Mouse (Mus musculus): ENCODE measurements around the gene Erich2. TPM values are rescaled to one million over a fixed set of nuclear protein-coding genes. Genes with fewer than 3 reads are reported as not detected.

Gene Erich2
- total and polyA plus RNA-seq, 2 experiments = not detected

DNA sequence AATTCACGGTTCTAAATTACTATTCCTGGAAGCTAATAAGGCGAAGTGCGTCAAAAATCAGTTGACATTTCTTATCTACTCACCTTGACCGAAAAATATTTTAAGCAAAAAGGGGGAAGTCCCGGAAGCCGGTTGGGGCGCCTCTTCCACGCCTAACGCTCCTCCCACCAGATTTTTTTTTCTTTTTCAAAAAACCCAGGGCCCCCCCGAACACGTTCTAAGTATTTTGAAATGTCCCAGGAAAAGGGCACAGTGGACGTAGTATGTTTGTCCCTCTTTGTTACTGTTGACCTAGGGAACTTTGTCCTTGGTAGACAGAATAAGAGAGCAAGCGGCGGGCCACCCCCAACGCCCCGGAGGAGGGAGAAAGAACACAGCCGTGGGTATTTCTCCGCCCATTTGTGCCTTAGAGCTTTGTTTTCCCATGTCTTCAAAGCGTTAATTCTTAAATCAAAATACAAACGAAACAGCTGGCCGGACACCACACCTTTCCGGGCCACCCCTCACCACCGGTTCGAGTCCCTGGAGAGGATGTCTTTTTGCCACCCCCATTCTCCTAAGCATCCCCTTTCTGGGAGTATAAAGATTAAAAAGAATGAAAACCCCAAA, 50.3 kb downstream of the Erich2 start:
- Histone ChIP-seq H3K27ac (replicated peaks; ENCODE audit: insufficient read depth, low read depth, low read length) (no peak overlapping the region), H3K9ac (ENCODE audit: low read depth, low read length) (no peak overlapping the region), H3K36me3 (ENCODE audit: control insufficient read depth, insufficient read depth, low read length) (no peaks in the 10 kb centered on the region), H3K27me3 (ENCODE audit: control insufficient read depth, insufficient read depth, low read length) (peaks cover 18% of the 10 kb centered on the region; the same call in 1 of the 2 replicates), H3K4me3 (ENCODE audit: insufficient read depth, low read depth, low read length) (no peak overlapping the region), H3K79me2 (ENCODE audit: control insufficient read depth, insufficient read depth, low read length) (no peaks in the 10 kb centered on the region), H3K4me1 (ENCODE audit: control insufficient read depth, insufficient read depth, low read length) (no peaks in the 10 kb centered on the region)
- no peak for DNase-seq (ENCODE audit: extremely low read depth, low read depth, low spot score)
- TF ChIP-seq CTCF (IDR thresholded peaks at IDR 0.05; ENCODE audit: low read depth, low read length) (no peak), POLR2A (IDR thresholded peaks at IDR 0.05; ENCODE audit: extremely low read depth, insufficient read depth, low read length) (no peak)
- 11% methylated on average over 24 of the region's 24 CpGs for WGBS

DNA sequence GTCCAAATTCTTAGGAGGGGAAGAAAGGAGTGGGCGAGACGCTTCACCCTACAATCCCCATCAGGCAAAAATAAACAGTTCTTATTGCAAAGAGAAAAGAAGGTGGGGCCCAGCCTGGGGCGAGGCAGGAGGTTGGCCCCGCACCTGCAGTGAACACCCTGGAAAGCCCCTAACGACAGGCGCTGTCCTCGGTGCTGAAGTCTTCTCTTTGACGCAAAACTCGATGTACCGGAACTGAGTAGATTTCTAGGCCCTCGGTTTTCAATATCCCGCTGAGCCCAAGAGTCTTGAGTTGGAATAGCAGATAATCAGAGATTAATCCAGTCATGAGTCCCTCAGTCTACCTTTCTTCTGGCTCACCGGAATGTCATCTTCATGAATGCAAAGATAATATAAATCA, 50.9 kb downstream of the Erich2 start:
- WGBS = 4% methylated on average over 13 of the region's 13 CpGs
- no peak overlapping the region for H3K9ac ChIP-seq (ENCODE audit: low read depth, low read length)
- peaks cover 18% of the 10 kb centered on the region; the same call in 1 of the 2 replicates for H3K27me3 ChIP-seq (ENCODE audit: control insufficient read depth, insufficient read depth, low read length)
- no peaks in the 10 kb centered on the region for H3K79me2 ChIP-seq (ENCODE audit: control insufficient read depth, insufficient read depth, low read length)
- no peak overlapping the region for H3K4me3 ChIP-seq (ENCODE audit: insufficient read depth, low read depth, low read length)
- H3K36me3 ChIP-seq (ENCODE audit: control insufficient read depth, insufficient read depth, low read length) = no peaks in the 10 kb centered on the region
- peak; percentile 4 for DNase-seq (ENCODE audit: extremely low read depth, low read depth, low spot score)
- no peak overlapping the region for H3K27ac ChIP-seq (replicated peaks; ENCODE audit: insufficient read depth, low read depth, low read length)
- no peaks in the 10 kb centered on the region for H3K4me1 ChIP-seq (ENCODE audit: control insufficient read depth, insufficient read depth, low read length)
- TF ChIP-seq POLR2A (IDR thresholded peaks at IDR 0.05; ENCODE audit: extremely low read depth, insufficient read depth, low read length) = no peak
- no peak for TF ChIP-seq CTCF (IDR thresholded peaks at IDR 0.05; ENCODE audit: low read depth, low read length)

DNA sequence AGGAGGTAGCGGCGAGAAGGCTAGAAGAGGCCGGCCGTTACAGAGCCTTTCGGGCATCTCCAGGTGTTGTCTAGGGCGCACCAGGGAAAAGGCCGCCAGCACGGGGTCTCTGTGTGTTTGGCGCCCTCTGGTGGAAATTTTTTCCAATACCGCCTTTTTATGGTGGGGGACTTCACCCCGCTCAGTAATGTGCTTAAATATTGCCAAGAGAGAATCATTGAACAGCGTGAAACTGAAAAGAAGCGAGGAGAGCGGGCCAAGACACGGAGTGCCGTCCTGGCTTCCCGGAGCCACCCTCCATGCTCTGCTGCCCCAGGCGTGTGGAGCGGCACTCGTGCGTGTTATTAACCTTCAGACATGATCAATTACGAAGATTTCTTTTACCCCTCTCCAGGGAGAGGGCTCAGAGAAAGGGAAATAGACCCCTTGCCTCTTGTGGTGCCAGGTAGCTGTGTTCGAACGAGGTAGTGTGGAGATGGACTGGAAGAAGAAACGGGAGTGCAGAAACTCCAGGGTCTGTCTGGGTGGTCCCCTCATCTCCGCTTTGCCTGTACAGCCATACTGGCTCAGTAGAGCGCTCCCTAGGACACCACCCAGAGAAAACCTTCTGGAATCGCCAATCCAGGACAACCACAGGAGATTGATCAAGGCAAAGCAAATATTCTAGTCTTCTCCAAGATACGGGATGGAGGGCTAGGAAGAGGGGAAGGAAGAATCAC, 52.6 kb downstream of the Erich2 start:
- whole genome bisulfite sequencing = 3% methylated on average over 29 of the region's 29 CpGs
- no peak for DNase-seq (ENCODE audit: extremely low read depth, low read depth, low spot score)
- Histone ChIP-seq H3K27ac (replicated peaks; ENCODE audit: insufficient read depth, low read depth, low read length) (no peak overlapping the region), H3K79me2 (ENCODE audit: control insufficient read depth, insufficient read depth, low read length) (no peaks in the 10 kb centered on the region), H3K36me3 (ENCODE audit: control insufficient read depth, insufficient read depth, low read length) (no peaks in the 10 kb centered on the region), H3K9ac (ENCODE audit: low read depth, low read length) (no peak overlapping the region), H3K4me1 (ENCODE audit: control insufficient read depth, insufficient read depth, low read length) (no peaks in the 10 kb centered on the region), H3K4me3 (ENCODE audit: insufficient read depth, low read depth, low read length) (no peak overlapping the region), H3K27me3 (ENCODE audit: control insufficient read depth, insufficient read depth, low read length) (peaks cover 18% of the 10 kb centered on the region; the same call in 1 of the 2 replicates)
- TF ChIP-seq CTCF (IDR thresholded peaks at IDR 0.05; ENCODE audit: low read depth, low read length) (peak; percentile 50), POLR2A (IDR thresholded peaks at IDR 0.05; ENCODE audit: extremely low read depth, insufficient read depth, low read length) (no peak)

DNA sequence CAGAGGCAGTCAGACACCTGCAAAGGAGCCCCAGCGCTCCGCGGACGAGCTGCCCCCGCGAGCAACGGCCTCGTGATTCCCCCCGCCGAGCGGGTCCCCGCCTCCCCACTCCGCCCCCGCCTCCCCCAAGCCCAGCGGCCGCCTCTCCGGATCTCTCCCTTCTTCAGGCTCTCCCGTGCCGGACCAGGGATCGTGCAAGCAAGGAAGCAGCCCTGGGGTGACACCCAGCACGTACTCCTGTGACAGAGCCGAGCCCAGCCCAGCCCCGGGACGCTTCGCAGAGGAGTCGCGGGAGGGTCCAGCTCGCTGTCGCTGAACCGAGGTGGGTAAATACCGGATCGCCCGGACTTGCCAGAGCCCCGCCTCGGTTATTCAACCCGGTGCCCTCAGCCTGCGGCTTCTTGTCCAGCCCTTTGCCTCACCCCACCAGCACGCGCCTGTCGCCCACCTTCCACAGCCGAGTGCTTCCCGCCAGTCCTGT, 53.4 kb downstream of the Erich2 start:
- 2% methylated on average over 42 of the region's 42 CpGs for WGBS
- DNase-seq (ENCODE audit: extremely low read depth, low read depth, low spot score) = no peak
- TF ChIP-seq POLR2A (IDR thresholded peaks at IDR 0.05; ENCODE audit: extremely low read depth, insufficient read depth, low read length) (no peak), CTCF (IDR thresholded peaks at IDR 0.05; ENCODE audit: low read depth, low read length) (no peak)

DNA sequence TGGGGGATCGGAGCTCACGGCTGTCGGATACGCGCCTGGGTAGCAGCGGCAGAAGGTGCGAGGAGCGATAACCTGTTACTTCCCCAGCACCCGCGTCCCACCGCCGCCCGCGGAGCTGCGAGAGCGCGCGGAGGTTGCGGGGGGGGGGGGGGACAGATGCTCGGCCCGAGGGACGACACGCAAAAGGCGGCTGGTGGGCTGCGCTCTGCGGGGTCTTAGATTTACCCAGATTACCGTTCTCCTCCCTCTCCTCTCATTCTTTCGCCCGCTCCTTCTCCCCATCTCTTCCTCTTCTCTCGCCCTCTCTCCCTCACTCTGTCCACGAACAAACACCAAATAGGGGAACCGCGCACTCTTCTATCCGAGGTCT, 54.0 kb downstream of the Erich2 start:
- DNase-seq (ENCODE audit: extremely low read depth, low read depth, low spot score) = no peak
- 4% methylated on average over 34 of the region's 34 CpGs for WGBS
- Histone ChIP-seq H3K9ac (ENCODE audit: low read depth, low read length) (no peak overlapping the region), H3K36me3 (ENCODE audit: control insufficient read depth, insufficient read depth, low read length) (no peaks in the 10 kb centered on the region), H3K27me3 (ENCODE audit: control insufficient read depth, insufficient read depth, low read length) (peaks cover 20% of the 10 kb centered on the region; the same call in 1 of the 2 replicates), H3K4me3 (ENCODE audit: insufficient read depth, low read depth, low read length) (no peak overlapping the region), H3K79me2 (ENCODE audit: control insufficient read depth, insufficient read depth, low read length) (no peaks in the 10 kb centered on the region), H3K4me1 (ENCODE audit: control insufficient read depth, insufficient read depth, low read length) (no peaks in the 10 kb centered on the region), H3K27ac (replicated peaks; ENCODE audit: insufficient read depth, low read depth, low read length) (no peak overlapping the region)
- no peak for TF ChIP-seq POLR2A (IDR thresholded peaks at IDR 0.05; ENCODE audit: extremely low read depth, insufficient read depth, low read length)
- TF ChIP-seq CTCF (IDR thresholded peaks at IDR 0.05; ENCODE audit: low read depth, low read length) = no peak

More for the DNA sequence above, 53.4 kb downstream of the Erich2 start:
- Histone ChIP-seq H3K79me2 (ENCODE audit: control insufficient read depth, insufficient read depth, low read length) (no peaks in the 10 kb centered on the region), H3K4me3 (ENCODE audit: insufficient read depth, low read depth, low read length) (no peak overlapping the region), H3K27me3 (ENCODE audit: control insufficient read depth, insufficient read depth, low read length) (peaks cover 20% of the 10 kb centered on the region; the same call in 1 of the 2 replicates), H3K36me3 (ENCODE audit: control insufficient read depth, insufficient read depth, low read length) (no peaks in the 10 kb centered on the region), H3K27ac (replicated peaks; ENCODE audit: insufficient read depth, low read depth, low read length) (no peak overlapping the region), H3K9ac (ENCODE audit: low read depth, low read length) (no peak overlapping the region), H3K4me1 (ENCODE audit: control insufficient read depth, insufficient read depth, low read length) (no peaks in the 10 kb centered on the region)
